Mouse (Mus musculus) brain, adult 2 months (tissue): ENCODE data around the gene Zfp422.
A peak's percentile ranks its signal among the peaks of the same experiment; 100 is the strongest.

Experiments
- DNase-seq: peaks from one replicate; pipeline ENCODE4 v3.0.0; 2011; ENCODE audit warnings: low read depth, low spot score

The Zfp422 gene

GRCm38 (mm10) chr6:116628539-116629171 lies at the start of gene Zfp422:
TSS of gene Zfp422 (minus strand) at chr6:116628999.
- DNase-seq = peak; percentile 86

GRCm38 (mm10) chr6:116677321-116677720 lies 48.5 kb upstream of the Zfp422 start:
- DNase-seq = no peak

GRCm38 (mm10) chr6:116676355-116676913 lies 47.6 kb upstream of the Zfp422 start:
- no peak for DNase-seq

DNA sequence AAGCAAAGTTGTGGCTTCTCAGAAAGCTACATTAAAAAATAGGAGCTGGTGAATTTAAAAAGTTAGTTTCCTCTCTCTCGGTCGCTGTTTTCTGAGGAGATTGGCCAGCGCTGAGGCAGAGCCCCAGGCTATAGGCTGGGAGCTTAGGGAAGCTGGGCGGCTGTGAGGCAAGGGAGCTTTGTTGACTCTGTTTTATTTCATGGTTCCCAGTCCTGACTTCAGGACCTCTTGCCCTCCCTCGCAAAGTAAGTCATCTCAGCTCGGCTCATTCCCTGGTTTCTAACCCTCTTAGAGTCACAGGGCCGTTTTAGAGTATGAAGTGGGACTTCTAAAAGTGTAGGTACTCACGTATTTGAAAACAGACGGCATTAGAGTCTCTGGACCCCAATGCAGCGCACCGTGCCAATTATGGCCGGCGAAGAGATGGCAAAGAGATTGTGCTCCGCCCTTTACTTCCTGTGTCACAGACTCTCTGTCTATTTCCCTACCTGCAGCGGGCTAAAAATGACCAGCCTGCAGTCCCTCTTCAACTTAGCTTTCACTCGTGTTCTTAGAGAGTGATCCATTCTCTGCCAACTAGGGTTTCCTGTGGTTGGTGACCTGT lies 45.6 kb upstream of the Zfp422 start:
- no peak for DNase-seq

- peak; percentile 82 for DNase-seq
These were observed 44.9 kb upstream of the Zfp422 start, which contains the start of gene Rassf4 for GRCm38 (mm10) chr6:116673471-116674282. TSS of gene Rassf4 (minus strand) at chr6:116673952.

- no peak for DNase-seq
These were observed 43.5 kb upstream of the Zfp422 start for GRCm38 (mm10) chr6:116672349-116672748.

GRCm38 (mm10) chr6:116671768-116672167 lies 43.0 kb upstream of the Zfp422 start:
- no peak for DNase-seq

GRCm38 (mm10) chr6:116671031-116671430 lies 42.2 kb upstream of the Zfp422 start:
- no peak for DNase-seq

DNA sequence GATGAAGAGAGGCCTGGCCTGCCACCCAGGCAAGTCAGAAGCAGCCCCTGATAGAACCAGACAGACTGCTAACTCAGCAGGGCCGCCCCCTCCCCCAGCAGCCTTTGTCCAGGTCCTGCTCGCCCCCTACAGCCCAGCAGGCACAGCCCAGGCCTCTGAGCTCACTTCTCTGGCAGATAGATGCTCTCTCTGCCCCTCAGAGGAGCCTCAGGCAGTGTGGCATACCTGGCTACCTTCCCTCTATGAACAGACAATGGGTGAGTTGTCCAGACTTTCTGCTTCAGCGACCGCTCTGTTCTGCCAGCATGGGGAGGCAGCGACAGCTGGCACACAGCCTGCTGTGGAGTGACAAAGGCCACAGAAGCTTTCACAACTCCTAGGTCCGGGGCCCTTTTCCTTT lies 41.3 kb upstream of the Zfp422 start:
- DNase-seq = peak; percentile 70

- DNase-seq = peak; percentile 35
These were observed 40.1 kb upstream of the Zfp422 start for GRCm38 (mm10) chr6:116668682-116669470.

GRCm38 (mm10) chr6:116667382-116667781 lies 38.6 kb upstream of the Zfp422 start:
- no peak for DNase-seq

GRCm38 (mm10) chr6:116666892-116667291 lies 38.1 kb upstream of the Zfp422 start:
- no peak for DNase-seq

DNA sequence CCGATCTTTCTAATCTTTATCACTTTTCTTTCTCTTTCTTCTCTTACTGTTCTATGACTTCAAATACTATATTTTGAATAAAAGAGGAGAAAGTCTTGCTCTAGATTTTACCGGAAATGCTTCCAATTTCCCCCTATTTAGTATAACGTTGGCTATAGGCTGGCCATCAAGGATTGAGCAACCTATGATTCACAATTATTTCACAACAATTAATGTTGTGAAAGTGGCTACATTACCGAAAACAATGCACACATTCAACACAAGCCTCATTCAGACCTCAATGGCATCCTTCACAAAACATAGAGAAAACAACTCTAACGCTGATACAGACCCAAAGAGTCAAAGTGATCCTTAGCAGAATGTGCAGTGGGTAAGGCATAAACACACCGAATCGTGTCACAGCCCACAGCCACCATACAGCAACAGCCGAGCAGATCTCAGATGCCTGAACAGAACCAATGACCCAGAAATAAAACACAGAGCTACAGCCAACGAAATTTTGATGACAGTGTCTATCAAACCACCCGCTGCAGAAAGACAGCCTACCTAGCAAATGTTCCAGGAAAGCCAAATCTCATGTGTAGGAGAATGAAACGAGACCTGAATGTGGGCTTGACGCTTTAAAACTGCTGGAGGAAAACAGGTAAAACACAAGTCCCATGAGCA lies 37.4 kb upstream of the Zfp422 start:
- no peak for DNase-seq

- no peak for DNase-seq
These were observed 36.0 kb upstream of the Zfp422 start for GRCm38 (mm10) chr6:116664830-116665229.

DNA sequence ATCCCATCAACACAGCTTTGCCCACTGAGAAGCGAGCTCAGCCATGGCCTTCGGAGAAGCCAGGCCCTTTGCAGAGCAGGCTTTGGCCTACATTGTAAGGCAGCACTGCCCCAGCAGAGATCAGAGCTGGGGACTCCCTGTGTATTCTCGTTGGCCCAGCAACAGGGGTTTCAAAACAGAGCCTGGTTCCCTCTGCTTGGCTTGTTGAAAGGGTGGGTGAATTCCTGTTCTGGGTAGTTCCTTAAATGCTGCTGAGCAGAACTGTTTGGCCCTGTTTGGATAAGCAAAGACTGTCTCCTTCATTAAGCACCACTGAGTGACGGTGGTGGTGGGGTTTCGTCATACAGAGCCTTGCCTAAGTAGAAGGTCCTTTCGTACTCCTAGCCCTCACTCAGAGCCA lies 35.2 kb upstream of the Zfp422 start:
- peak; percentile 20 for DNase-seq

DNA sequence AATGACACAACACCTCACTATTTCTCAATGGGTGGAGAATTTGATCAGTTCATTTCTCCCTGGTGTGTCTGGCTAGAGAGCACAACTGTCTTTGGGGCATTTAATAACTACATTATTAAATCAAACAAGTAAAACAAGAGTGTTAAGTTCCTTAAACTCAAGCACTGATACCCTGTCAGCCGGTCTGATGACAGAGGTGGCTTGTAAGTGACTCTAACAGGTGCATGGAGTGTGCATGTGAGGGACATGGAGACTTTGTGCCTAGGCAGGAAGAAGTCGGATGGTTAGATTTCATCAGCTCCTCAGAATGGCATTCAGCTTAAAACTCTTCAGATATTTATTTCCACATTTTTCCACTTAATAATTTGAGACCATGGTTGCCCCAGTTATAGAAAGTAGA lies 34.6 kb upstream of the Zfp422 start:
- DNase-seq = no peak

GRCm38 (mm10) chr6:116653684-116654454 lies 25.1 kb upstream of the Zfp422 start:
- peak; percentile 75 for DNase-seq

DNA sequence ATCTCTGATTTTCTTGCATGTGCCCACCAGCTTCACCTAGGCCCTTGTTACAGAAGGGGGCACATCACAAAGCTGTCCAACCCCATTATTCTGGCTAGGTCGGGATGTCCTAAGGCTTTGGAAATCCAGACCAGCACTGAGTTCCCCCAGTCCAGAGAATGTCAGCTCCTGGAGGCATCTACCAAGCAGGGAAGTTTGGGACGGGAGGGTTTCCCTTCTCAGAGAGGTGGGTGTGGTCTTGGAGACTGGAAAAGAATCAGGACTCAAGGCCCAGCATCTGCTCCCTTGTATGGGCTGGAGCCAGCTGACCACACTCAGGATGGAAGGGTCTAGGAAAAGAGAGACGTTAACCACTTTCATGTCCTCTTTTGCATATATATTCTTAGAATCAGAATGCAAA lies 24.4 kb upstream of the Zfp422 start:
- no peak for DNase-seq

DNA sequence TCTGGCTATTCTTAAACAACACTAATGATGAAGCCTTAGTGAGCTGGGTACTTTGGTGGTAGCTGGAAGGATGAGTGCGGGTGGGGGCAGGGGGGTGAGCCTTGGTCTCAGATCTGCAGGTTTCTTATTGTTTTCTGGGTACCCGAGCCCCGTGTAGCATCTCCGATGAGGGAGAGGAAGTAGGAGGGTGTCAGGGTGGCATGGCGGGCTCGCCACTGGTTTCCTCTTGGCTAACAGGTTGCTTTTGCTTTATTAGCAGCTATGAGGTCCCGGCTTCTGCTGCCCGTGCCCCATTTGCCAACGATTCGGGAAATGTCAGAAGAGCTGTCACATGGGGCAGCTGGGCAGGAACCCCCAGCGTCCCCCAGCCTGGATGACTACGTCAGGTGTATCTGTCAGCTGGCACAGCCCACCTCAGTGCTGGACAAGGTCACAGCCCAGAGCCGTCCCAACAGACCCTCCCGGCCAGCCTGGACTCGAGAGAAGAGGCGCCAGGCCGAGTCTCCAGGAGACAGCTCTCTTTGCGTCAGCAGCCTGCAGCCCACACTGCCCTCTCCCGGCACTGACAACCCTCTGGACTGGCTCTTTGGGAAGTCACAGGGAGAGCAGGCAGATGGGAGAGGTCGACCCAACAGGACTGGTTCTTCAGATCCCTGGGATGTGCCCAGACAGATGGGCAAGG lies 22.8 kb upstream of the Zfp422 start:
- DNase-seq = no peak

DNA sequence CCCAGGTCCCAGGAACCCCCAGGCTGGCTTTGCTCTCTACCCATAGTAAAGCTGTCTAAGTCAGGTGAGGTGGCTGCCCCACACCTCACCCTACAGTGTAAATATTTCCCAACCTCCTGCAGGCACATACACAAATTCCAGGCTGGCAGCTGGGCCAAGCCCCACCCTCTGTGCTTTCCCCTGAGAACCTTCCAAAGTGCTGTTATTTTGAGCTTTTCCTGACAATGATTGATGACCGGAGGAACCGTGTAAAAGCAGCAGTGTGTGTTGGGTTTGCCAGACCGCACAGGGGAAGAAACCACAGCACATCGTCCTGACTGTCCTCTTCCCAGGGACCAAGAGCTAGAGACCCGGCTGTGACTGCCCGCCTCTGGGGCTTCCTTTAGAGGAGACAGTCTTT lies 21.6 kb upstream of the Zfp422 start, which contains the start of gene Depp1:
Depp1 (plus strand) TSS at position 204 of the 400 bp plus-strand sequence.
- DNase-seq = no peak
